Mouse (Mus musculus) frontal cortex, adult 2 months (tissue): ENCODE results near the gene Zkscan1. TPM values are rescaled to one million over a fixed set of nuclear protein-coding genes. Genes with fewer than 3 reads are reported as not detected.

Source experiments
- DNase-seq, 2 experiments: peaks; one replicate each; pipeline ENCODE4 v3.0.0; 2022; ENCODE audit warnings: low spot score in 1 of 2; ENCODE audit errors: extremely low spot score in 1 of 2
- polyA plus RNA-seq: library from polyadenylated mRNA; depleted of rRNA; stranded (reverse); fragments of >200 nt; gene quantifications from 2 replicates; pipeline ENCODE4 v1.2.3, GENCODE M21; 2012; rRNA removed

Zkscan1 gene
- polyA plus RNA-seq, 1 experiment, result 16.3 TPM

DNA sequence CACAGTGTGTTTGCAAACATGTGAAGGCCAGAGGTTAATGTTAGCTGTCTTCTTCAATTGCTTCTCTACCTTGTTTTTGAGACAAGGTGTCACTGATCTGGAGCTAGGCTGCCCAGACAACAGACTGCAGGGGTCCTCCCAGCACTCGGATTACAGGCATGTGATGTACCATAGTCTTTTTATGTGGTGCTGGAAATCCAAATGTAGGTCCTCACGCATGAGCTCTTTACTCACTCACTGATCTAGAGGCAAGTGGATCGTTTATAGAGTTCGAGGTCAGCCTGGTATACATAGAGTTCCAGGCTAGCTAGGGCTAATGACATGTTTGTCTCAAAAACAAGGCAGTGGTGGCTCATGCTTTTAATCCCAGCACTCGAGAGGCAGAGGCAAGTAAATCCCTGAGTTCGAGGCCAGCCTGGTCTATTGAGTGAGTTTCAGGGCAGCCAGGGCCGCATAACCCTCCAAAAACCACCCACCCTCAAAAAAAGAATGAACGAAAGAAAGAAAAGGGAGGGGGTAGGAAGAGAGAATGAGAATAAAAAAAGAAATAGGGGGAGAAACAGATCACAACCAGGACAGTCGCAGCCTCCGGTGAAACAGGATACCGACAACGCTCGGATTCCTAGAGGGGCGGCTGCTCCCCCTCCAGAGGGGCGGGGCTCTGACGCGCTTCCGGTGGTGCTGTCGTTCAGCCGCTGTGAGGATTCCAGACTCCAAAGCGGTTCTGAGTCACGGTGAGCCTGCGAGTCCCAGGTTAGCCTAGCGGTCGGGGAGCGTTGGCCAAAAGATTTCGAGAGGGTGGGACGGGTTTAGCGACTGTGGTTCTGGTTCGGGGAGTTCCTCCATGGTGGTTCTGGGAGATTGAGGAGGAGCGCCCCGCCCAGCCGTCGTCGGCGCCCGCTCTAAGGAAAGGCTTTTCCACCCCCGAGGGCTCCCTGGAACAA is 31.6 kb downstream of the Zkscan1 start, which contains the start of gene Zscan21:
Gene Zscan21, plus strand, starts transcription at position 649 of the 944 bp plus-strand sequence.
- DNase-seq, result peak; percentile 76 to 86

DNA sequence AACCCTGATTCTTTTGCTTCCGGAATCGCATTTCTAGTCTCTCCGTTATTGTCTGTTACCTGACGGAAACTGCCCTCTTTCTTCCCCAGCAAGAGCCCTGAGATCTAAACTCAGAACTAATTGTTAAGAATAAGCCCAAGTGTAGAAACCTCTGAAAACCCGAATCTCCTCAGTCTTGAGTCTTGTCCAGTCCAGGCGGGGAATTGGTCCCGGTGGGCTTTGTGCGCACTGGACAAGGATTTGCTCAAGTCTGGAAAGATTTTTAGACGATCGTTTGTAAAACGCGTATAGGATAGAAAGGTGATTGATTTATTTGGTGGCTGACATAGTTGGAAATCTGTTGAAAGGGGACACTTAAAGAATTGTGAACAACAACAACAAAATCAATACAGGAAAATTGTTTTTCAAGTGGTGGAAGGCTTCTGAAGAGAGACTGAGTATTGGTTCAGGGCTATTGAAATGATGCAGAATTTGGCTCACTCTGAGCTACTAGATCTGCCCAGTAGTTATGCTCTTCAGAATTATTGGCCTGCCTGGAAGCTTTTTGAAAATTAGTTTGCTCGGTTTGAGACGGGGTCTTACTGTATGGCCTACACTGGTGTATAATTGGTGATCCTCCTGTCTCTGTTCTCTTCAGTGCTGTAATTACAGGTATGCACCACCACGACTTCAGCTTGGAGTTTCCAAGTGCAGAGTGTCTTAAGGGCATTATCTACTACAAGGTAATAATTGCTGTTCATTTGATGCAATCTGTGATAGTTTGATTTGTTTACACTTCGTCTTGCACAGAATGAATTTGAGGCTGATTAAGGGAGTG is 32.5 kb downstream of the Zkscan1 start:
- DNase-seq, result no peak

DNA sequence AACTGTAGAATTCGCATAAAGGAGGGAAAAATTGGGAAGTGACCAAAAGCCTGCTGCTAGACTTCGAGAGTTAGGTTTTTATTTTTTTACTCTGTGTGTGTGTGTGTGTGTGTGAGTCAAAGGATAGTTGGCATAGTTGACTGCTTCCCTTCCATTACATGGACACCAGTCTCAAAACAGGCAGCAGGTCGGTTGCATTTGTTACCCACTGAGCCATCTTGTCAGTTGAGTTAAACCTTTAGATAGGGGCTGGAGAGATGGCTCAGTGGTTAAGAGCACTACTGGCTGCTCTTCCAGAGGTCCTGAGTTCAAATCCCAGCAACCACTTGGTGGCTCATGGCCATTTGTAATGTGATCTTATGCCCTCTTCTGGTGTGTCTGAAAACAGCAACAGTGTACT is 33.2 kb downstream of the Zkscan1 start:
- no peak for DNase-seq

DNA sequence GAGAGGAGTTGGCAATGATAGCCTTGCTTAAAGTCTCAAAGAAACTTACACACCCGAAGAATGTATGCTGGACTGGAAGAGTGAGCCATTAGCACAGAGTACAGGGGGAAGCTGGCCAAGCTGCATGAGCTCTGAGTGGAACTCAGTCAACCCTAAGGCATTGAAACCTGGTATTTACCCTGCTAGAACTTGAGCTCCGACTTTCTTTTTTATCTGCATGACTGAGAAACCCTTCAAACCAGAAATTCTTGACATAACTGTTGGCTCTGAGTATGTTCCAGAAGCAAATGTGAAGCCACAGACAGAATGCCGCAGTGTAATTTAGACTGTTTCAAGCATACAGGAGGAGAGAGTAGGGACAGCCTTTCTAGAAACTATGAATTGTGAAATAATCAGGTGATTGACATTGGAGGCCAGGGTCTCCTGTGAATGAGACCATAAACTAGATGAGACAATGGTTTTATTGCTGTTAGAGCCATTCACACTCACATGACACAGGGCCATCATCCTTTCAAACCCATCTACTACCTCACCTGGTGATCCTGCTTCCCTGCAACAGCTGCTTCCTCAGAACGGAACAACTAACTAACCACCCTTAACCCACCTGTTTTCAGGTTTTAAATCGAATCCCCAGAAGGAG is 47.7 kb downstream of the Zkscan1 start:
- no peak for DNase-seq

DNA sequence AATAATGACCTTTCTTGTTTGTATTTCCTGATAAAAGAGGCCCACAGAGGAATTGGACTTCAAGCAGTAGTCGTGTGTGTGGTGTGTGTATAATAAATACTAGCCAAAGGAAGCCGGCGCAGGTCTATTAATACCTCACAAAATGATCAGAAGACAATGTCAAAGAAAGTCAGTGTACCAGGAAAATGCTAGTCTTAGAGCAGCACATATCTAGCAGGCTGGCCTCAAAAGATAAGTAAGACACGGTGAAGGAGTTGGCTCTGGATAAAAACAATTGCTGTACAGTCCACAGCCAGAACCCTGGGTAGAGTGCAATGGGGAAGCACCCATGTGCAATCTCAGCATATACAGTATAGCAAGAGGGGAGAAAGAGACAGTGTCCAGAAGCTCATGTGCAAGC is 52.4 kb downstream of the Zkscan1 start:
- DNase-seq, result no peak

DNA sequence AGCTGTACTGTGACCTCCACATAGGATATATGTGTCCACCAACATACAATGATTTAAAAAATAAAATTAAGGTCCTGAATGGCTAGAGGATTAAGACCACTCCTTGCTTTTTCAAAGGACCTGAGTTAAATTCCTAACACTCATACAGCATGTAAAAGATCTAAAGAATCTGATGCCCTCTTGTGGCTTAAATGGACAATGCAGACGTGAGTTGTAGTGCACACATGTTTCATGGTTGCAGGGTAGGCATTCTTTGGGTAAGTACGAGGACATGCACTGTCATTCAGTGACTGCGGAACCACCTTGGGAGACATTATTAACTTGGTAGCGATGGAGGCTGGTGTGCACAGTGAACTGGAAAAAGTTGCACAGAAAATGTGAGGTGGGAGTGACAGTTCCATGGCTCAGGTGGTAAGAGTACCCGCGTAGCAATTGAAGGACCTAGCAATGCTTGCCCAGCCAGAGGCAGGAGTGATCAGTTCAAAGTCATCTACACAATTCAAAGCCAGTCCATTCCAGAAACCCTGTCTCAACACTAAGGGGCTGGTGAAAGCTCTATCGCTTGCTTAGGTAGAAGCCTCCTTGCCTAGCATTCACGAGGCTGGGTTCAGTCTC is 53.2 kb downstream of the Zkscan1 start:
- DNase-seq, result peak in 1 of 2 experiments; percentile 64

DNA sequence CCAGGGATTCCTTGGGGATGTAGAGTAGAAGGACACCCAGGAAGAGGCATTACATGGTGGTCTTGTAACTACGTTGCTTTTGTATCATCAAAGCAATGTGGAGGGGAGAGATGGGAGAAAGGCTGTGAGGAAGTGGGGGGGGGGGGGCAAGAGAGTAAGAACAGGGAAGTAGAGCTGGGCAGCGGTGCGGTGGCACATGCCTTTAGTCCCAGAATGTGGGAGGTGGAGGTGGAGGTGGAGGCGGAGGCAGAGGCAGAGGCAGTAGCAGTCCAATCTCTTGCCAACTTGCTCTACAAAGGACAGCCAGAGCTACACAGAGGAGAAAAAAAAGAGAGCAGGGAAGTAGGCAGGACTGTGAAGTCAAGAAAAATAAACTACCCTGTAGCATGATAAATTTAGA is 53.7 kb downstream of the Zkscan1 start:
- DNase-seq, result no peak

DNA sequence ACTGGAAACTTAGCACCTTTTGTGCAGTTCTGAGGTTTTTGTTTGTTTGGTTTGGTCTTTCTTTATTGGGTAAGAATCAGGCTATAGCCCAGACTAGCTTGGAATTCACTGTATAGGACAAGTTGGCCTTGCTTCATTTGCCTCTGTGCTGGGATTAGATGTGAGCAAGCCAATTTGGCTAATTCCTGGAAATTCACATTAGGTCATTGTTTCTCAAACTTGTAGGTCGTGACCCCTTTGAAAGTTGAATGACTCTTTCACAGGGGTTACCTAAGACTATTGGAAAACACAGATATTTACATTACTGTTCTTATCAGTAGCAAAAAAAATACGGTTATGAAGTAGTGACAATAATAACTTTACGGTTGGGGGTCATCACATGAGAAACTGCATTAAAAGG is 69.5 kb downstream of the Zkscan1 start:
- DNase-seq, result no peak

DNA sequence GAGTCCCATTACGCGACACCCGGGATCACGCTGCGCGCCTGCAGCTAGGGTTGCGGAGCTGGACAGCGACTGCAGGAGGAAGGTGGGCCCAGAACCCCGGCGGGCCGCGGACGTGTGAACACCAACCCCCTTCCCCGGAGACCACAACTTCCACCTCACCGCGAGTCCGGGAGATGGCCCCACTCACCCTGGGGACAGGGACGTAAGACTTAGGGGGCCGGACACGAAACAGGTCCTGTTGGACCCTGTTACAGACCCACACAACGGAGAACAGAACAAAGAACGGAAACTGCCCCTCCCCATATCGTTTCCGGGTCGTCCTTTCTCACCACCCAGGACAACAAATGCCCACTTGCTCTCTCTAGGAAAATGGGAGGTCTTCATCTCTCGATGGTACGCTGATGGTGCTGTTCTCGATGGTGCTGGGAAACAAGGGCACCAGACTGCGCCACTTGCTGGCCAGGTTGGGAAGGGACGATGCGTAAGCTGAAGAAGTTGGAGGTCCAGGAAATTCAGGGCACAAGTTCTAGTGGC is 70.6 kb downstream of the Zkscan1 start, which contains the start of gene Zfp113:
Gene Zfp113, minus strand, starts transcription at position 302 of the 534 bp plus-strand sequence.
- peak; percentile 93 to 97 for DNase-seq

Other genes starting within 250 kb of the Zkscan1 start
- gene Pilra, start 248.8 kb upstream of the Zkscan1 start, polyA plus RNA-seq, result 0.86 and 0.98 TPM in 2 replicates
- gene Pilrb1, start 227.0 kb upstream of the Zkscan1 start, polyA plus RNA-seq, result 0.20 TPM in 1 of 2 replicates, not detected in the other
- gene Pilrb2, start 213.3 kb upstream of the Zkscan1 start, polyA plus RNA-seq, result 0.08 TPM in 1 of 2 replicates, not detected in the other
- gene Cyp3a13, start 163.5 kb upstream of the Zkscan1 start, polyA plus RNA-seq, result 0.97 and 1.2 TPM in 2 replicates
- gene Gjc3, start 122.0 kb upstream of the Zkscan1 start, polyA plus RNA-seq, result 33.9 and 34.0 TPM in 2 replicates
- gene Azgp1, start 103.6 kb upstream of the Zkscan1 start, polyA plus RNA-seq, result 0.36 and 0.54 TPM in 2 replicates
- gene Smok3a, start 63.8 kb upstream of the Zkscan1 start, polyA plus RNA-seq, result not detected in 2 replicates
- gene Smok3b, start 63.7 kb upstream of the Zkscan1 start, polyA plus RNA-seq, result not detected in 2 replicates
- gene Smok3c, start 31.9 kb upstream of the Zkscan1 start, polyA plus RNA-seq, result not detected in 2 replicates
- 18.0 and 21.2 TPM in 2 replicates for gene Zscan21, start 31.8 kb downstream of the Zkscan1 start, polyA plus RNA-seq
- 3.7 and 6.0 TPM in 2 replicates for gene Zfp113, start 70.7 kb downstream of the Zkscan1 start, polyA plus RNA-seq
- 126 and 149 TPM in 2 replicates for gene Cops6, start 76.0 kb downstream of the Zkscan1 start, polyA plus RNA-seq
- gene Ap4m1, start 86.9 kb downstream of the Zkscan1 start, polyA plus RNA-seq, result 26.1 and 29.6 TPM in 2 replicates
- gene Mcm7, start 87.3 kb downstream of the Zkscan1 start, polyA plus RNA-seq, result 28.7 and 30.1 TPM in 2 replicates
- 56.8 and 58.4 TPM in 2 replicates for gene Taf6, start 102.4 kb downstream of the Zkscan1 start, polyA plus RNA-seq
- 16.0 and 16.1 TPM in 2 replicates for gene Cnpy4, start 102.4 kb downstream of the Zkscan1 start, polyA plus RNA-seq
- 7.2 and 7.5 TPM in 2 replicates for gene Mblac1, start 109.2 kb downstream of the Zkscan1 start, polyA plus RNA-seq
- not detected in 2 replicates for gene Nxpe5, start 140.8 kb downstream of the Zkscan1 start, polyA plus RNA-seq
- gene Lamtor4, start 170.4 kb downstream of the Zkscan1 start, polyA plus RNA-seq, result 155 and 158 TPM in 2 replicates
- 88.8 TPM in 2 replicates for gene BC037034, start 178.9 kb downstream of the Zkscan1 start, polyA plus RNA-seq
- 3.4 and 4.1 TPM in 2 replicates for gene Gal3st4, start 187.8 kb downstream of the Zkscan1 start, polyA plus RNA-seq
- gene Gm43720, start 194.9 kb downstream of the Zkscan1 start, polyA plus RNA-seq, result 0.14 TPM in 1 of 2 replicates, not detected in the other
- 10.9 and 11.3 TPM in 2 replicates for gene Gpc2, start 194.9 kb downstream of the Zkscan1 start, polyA plus RNA-seq
- 5.2 and 5.3 TPM in 2 replicates for gene Stag3, start 195.2 kb downstream of the Zkscan1 start, polyA plus RNA-seq